Mouse (Mus musculus) heart, postnatal 0 days (tissue): ENCODE measurements around the gene Ehmt1. TPM values are rescaled to one million over a fixed set of nuclear protein-coding genes. Genes with fewer than 3 reads are reported as not detected.
A peak's percentile ranks its signal among the peaks of the same experiment; 100 is the strongest.

Experiments used
- ATAC-seq: fragments of 200-750 bp; cut with Nextera tagmentation; 2 replicates; pipeline ENCODE4 v1.8.0; 2017; ENCODE audit warnings: low read depth, moderate number of reproducible peaks, moderate library complexity; ENCODE audit not compliant: insufficient read depth
- DNase-seq: peaks from one replicate; pipeline ENCODE4 v3.0.0-alpha.2; 2016; ENCODE audit warnings: low spot score
- H3K27ac ChIP-seq: fragments of 300-500 bp; sonication (generic); 2 replicates; pipeline ENCODE4 v1.5.1; 2014; ENCODE audit warnings: low read depth, mild to moderate bottlenecking
- H3K27me3 ChIP-seq: fragments of 300-500 bp; sonication (generic); 2 replicates; pipeline ENCODE4 v1.6.1; 2014; ENCODE audit warnings: low read length, mixed read lengths; ENCODE audit not compliant: control insufficient read depth, insufficient read depth
- H3K36me3 ChIP-seq: fragments of 300-500 bp; sonication (generic); replicated peaks from 2 replicates; pipeline ENCODE4 v1.6.1; 2014; ENCODE audit warnings: low read length, mixed read lengths; ENCODE audit not compliant: control insufficient read depth, insufficient read depth
- H3K4me1 ChIP-seq: fragments of 300-500 bp; sonication (generic); 2 replicates; pipeline ENCODE4 v1.6.1; 2014; ENCODE audit warnings: antibody characterized with exemption; ENCODE audit not compliant: control insufficient read depth, insufficient read depth
- H3K4me2 ChIP-seq: fragments of 300-500 bp; sonication (generic); 2 replicates; pipeline ENCODE4 v1.6.1; 2014; ENCODE audit warnings: low read depth, mild to moderate bottlenecking, low read length, moderate library complexity
- H3K4me3 ChIP-seq: fragments of 300-500 bp; sonication (generic); 2 replicates; pipeline ENCODE4 v1.5.1; 2014; ENCODE audit warnings: low read depth, low read length
- H3K9ac ChIP-seq: fragments of 300-500 bp; sonication (generic); replicated peaks from 2 replicates; pipeline ENCODE4 v1.6.1; 2014; ENCODE audit warnings: low read depth, low read length, mixed read lengths
- H3K9me3 ChIP-seq: fragments of 300-500 bp; sonication (generic); replicated peaks from 2 replicates; pipeline ENCODE4 v1.6.1; 2016; ENCODE audit warnings: low read length; ENCODE audit not compliant: control insufficient read depth
- CTCF ChIP-seq: IDR thresholded peaks from 2 replicates; pipeline ENCODE4 v1.5.1; 2016; ENCODE audit warnings: antibody characterized with exemption, control low read depth, low read depth
- EP300 ChIP-seq: IDR thresholded peaks from 2 replicates; pipeline ENCODE4 v1.6.1; 2016; ENCODE audit warnings: antibody characterized with exemption, low read depth
- WGBS: fragments of 180-500 bp; shearing (Covaris S2); extraction: QIAGEN DNeasy Blood & Tissue Kit; methylation state at CpG from one replicate; pipeline ENCODE4 v1.1.7; 2014; 5-methylcytosine and 5-hydroxymethylcytosine counted together
- polyA plus RNA-seq: library from polyadenylated mRNA; unstranded; fragments of >200 nt; fragmentation: Nextera tagmentation; extraction: Ambion mirVana; gene quantifications from 2 replicates; pipeline ENCODE4 v1.2.1, GENCODE M21; 2015
- total RNA-seq: library from RNA; depleted of rRNA; stranded (reverse); fragments of >200 nt; gene quantifications from 2 replicates; pipeline ENCODE4 v1.2.3, GENCODE M21; 2014; ENCODE audit warnings: low replicate concordance

Ehmt1 gene
- total and polyA plus RNA-seq, 2 experiments from 2014 or later = 34.7 to 49.8 TPM

DNA sequence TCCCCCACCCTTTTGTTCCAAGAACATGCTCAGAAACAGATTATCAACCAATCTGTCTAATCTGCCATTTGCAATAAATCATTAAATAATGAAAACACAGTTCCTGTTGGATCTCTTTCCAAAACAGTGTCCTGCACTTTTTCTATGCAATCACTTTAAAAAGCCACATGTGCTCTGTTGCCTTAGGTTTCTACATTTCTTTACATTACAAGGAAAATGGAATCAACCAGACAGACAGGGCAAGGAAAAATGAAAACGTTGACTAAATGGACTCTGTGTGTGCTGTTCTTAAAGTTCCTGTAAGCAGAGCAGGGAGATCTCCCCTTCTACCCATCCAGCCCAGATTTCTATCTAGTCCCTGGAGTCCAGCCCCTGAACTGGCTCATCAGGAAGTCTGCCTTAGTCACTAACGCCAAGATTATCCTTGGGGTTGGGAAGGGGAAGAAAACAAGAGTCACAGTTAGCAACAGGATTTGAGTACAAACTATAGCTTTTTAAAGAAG is 13.7 kb downstream of the Ehmt1 start:
- WGBS = 29% methylated on average over 2 of the region's 2 CpGs
- Histone ChIP-seq H3K27ac (peak overlapping the region; percentile 58), H3K4me1 (peaks cover 25% of the 10 kb centered on the region), H3K4me2 (no peak overlapping the region), H3K9ac (no peak overlapping the region), H3K4me3 (no peak overlapping the region), H3K27me3 (no peaks in the 10 kb centered on the region), H3K36me3 (no peaks in the 10 kb centered on the region), H3K9me3 (no peaks in the 10 kb centered on the region)
- DNase-seq (no peak), ATAC-seq (no peak)
- no peak for TF ChIP-seq EP300
- no peak for TF ChIP-seq CTCF

DNA sequence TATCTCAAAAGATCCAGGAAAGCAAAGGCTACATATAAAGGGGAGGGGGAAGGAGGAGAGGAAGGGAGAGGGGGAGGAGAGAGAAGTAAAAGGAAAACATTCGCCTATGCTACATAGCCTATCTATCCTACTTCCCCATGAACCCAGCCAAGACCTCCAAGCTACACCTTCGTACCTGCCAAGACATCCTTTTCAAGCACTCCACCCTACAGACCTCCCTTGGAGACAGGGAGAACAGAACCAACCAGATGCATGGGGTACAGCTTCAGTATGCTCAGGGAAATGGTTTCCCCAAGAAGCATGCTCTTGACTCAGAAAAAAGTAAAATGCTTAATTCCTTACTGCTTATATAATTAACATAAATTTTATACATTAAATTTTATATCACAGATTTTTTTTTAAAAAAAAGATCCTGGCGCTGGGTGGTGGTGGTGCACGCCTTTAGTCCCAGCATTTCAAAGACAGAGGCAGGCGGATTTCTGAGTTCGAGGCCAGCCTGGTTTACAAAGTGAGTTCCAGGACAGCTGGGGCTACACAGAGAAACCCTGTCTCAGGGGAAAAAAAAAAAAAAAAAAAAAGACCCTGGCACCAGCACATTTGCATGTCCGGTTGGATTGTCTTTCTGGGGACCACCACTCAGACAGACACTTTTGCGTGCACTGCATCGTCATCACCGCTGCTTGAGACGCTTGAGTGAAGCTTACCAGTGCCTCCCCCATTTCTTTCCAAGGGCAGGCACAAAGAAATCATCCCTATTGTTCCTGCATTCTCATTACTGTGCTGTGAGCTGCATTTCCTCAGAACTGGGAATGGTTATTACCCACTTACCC is 14.4 kb downstream of the Ehmt1 start:
- no peak for TF ChIP-seq CTCF
- Histone ChIP-seq H3K4me1 (peaks cover 25% of the 10 kb centered on the region), H3K27me3 (no peaks in the 10 kb centered on the region), H3K27ac (peak overlapping the region; percentile 58; the same call in 1 of the 2 replicates), H3K9me3 (no peaks in the 10 kb centered on the region), H3K4me2 (no peak overlapping the region), H3K36me3 (no peaks in the 10 kb centered on the region), H3K4me3 (no peak overlapping the region), H3K9ac (no peak overlapping the region)
- ATAC-seq (no peak), DNase-seq (no peak)
- WGBS = 74% methylated on average over 11 of the region's 11 CpGs

DNA sequence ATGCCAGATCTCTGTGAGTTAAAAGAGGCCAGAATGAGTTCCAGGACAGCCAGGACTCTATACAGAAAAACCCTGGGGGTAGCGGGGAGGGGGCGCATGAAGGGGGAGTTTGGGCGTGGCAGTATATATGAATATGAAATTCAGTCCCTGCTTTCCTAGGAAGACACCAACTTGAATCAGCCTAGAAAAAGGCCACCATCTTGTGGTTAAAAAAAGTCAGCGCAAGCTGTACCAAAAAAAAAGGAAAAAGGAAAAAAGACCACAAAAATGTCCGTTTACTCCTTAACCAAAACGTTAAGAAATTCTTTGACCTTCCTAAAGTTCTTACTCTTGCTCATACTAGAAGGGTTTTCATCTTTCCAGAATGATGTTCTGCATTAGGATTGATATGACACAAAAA is 16.4 kb downstream of the Ehmt1 start:
- H3K27ac ChIP-seq = no peak overlapping the region
- no peak for TF ChIP-seq EP300
- H3K9ac ChIP-seq = no peak overlapping the region
- 79% methylated on average over 6 of the region's 6 CpGs for WGBS
- no peaks in the 10 kb centered on the region for H3K36me3 ChIP-seq
- no peaks in the 10 kb centered on the region for H3K9me3 ChIP-seq
- no peaks in the 10 kb centered on the region for H3K27me3 ChIP-seq
- H3K4me3 ChIP-seq = no peak overlapping the region
- no peak for DNase-seq
- no peak for ATAC-seq
- H3K4me2 ChIP-seq = no peak overlapping the region
- H3K4me1 ChIP-seq = peaks cover 25% of the 10 kb centered on the region

DNA sequence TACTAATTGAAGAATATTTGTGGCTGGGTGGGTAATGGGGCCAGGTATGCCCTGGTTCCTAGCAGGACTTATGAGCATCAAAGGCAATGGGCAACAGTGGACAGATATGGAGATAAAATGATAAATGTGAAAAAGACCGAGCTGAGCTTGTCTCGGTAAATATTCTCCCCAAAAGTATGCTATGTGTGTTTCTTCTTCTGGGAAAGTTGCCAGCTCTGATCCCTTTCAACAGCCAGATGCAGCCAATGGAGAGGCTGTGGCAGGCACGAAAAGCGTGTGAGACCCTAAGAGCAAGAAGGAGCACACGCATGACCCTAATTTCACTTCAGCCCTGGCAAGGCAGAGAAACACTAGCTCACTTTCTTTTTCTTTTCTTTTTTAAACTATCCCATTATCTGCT is 18.4 kb downstream of the Ehmt1 start:
- no peak overlapping the region for H3K4me2 ChIP-seq
- no peak overlapping the region for H3K9ac ChIP-seq
- H3K27ac ChIP-seq = no peak overlapping the region
- no peaks in the 10 kb centered on the region for H3K36me3 ChIP-seq
- no peaks in the 10 kb centered on the region for H3K27me3 ChIP-seq
- no peak for ATAC-seq
- H3K4me3 ChIP-seq = no peak overlapping the region
- no peaks in the 10 kb centered on the region for H3K9me3 ChIP-seq
- WGBS = 29% methylated on average over 5 of the region's 5 CpGs
- peaks cover 18% of the 10 kb centered on the region; the same call in 1 of the 2 replicates for H3K4me1 ChIP-seq
- no peak for DNase-seq
- TF ChIP-seq CTCF (no peak), EP300 (no peak)

DNA sequence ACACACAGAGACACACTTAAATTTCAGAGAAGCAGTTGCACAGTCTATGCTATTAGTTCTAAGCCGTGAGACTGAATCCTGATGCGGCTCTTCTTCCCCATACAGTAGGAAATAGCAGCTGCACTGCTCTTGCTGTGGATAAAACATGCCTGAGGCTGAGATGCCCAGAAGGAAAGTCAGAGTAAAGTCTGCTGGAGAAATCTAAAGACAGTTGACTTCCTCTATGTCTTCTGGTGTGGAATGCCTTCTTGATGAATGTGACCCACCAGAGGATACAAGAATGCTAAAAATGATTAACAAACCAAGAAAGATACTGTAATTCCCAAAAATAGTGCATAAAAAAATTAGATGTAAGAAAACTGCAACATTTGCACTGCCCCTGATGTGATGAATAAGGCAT is 20.1 kb downstream of the Ehmt1 start:
- peaks cover 11% of the 10 kb centered on the region; the same call in 1 of the 2 replicates for H3K4me1 ChIP-seq
- no peaks in the 10 kb centered on the region for H3K9me3 ChIP-seq
- H3K4me2 ChIP-seq = no peak overlapping the region
- H3K36me3 ChIP-seq = no peaks in the 10 kb centered on the region
- TF ChIP-seq EP300 (no peak), CTCF (no peak)
- no peak overlapping the region for H3K4me3 ChIP-seq
- WGBS = 84% methylated on average over 2 of the region's 2 CpGs
- DNase-seq (no peak), ATAC-seq (no peak)
- no peak overlapping the region for H3K27ac ChIP-seq
- no peaks in the 10 kb centered on the region for H3K27me3 ChIP-seq
- H3K9ac ChIP-seq = no peak overlapping the region
